Mouse (Mus musculus) forebrain, embryonic 12.5 days (tissue): Measurements from ENCODE around the gene Mocs2. TPM values are rescaled to one million over a fixed set of nuclear protein-coding genes. Genes with fewer than 3 reads are reported as not detected.

Source experiments
- ATAC-seq: fragments of 200-750 bp; cut with Nextera tagmentation; 2 replicates; pipeline ENCODE4 v1.8.0; 2017; ENCODE audit warnings: moderate TSS enrichment; ENCODE audit not compliant: low FRiP score
- H3K27ac ChIP-seq: fragments of 300-500 bp; sonication (generic); 2 replicates; pipeline ENCODE4 v1.5.1; 2016; ENCODE audit warnings: mild to moderate bottlenecking
- H3K27me3 ChIP-seq: fragments of 300-500 bp; sonication (generic); 2 replicates; pipeline ENCODE4 v1.6.1; 2016; ENCODE audit warnings: mild to moderate bottlenecking
- H3K36me3 ChIP-seq: fragments of 300-500 bp; sonication (generic); replicated peaks from 2 replicates; pipeline ENCODE4 v1.6.1; 2016; ENCODE audit warnings: mild to moderate bottlenecking
- H3K4me1 ChIP-seq: fragments of 300-500 bp; sonication (generic); 2 replicates; pipeline ENCODE4 v1.6.1; 2016
- H3K4me2 ChIP-seq: fragments of 300-500 bp; sonication (generic); 2 replicates; pipeline ENCODE4 v1.6.1; 2016; ENCODE audit warnings: mild to moderate bottlenecking, moderate library complexity
- H3K4me3 ChIP-seq: fragments of 300-500 bp; sonication (generic); replicated peaks from 2 replicates; pipeline ENCODE4 v1.5.1; 2016; ENCODE audit warnings: mild to moderate bottlenecking
- H3K9ac ChIP-seq: fragments of 300-500 bp; sonication (generic); 2 replicates; pipeline ENCODE4 v1.6.1; 2016; ENCODE audit warnings: mild to moderate bottlenecking
- H3K9me3 ChIP-seq: fragments of 300-500 bp; sonication (generic); 2 replicates; pipeline ENCODE4 v1.6.1; 2016
- WGBS: fragments of 180-500 bp; shearing (Covaris S2); methylation state at CpG from one replicate; pipeline ENCODE4 v1.1.7; 2016; 5-methylcytosine and 5-hydroxymethylcytosine counted together
- polyA plus RNA-seq: library from polyadenylated mRNA; unstranded; fragments of >200 nt; fragmentation: Nextera tagmentation; extraction: Ambion mirVana; gene quantifications from 2 replicates; pipeline ENCODE4 v1.2.1, GENCODE M21; 2016

Mocs2 gene
- polyA plus RNA-seq, 1 experiment from 2014 or later, result 84.6 TPM

DNA sequence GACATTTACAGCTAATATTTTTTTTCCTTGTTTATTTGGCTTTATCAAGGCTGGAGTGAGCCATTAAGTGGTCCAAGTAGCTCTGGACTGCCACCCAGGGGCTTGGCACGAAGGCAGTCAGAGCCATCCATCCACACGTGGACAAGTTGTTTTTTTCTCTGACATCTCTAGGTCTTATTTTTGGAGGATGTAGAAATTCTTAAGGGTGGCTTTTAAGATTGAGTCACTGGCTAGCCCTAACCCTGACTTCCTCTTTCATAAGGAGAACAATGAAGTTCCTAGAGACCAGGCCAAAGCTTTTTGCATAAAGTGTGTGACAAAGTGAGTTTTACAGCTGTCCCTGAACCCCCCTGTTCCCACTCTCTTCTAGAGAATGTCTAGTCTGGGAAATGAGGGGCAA, 16.5 kb downstream of the Mocs2 start:
- WGBS, result 67% methylated on average over 2 of the region's 2 CpGs
- H3K27me3 ChIP-seq, result no peaks in the 10 kb centered on the region
- peaks cover 14% of the 10 kb centered on the region for H3K36me3 ChIP-seq
- no peak overlapping the region for H3K4me2 ChIP-seq
- no peak for ATAC-seq
- H3K4me3 ChIP-seq, result no peak overlapping the region
- H3K9me3 ChIP-seq, result no peaks in the 10 kb centered on the region
- H3K27ac ChIP-seq, result no peak overlapping the region
- H3K9ac ChIP-seq, result no peak overlapping the region
- H3K4me1 ChIP-seq, result peaks cover 9% of the 10 kb centered on the region; the same call in 1 of the 2 replicates

DNA sequence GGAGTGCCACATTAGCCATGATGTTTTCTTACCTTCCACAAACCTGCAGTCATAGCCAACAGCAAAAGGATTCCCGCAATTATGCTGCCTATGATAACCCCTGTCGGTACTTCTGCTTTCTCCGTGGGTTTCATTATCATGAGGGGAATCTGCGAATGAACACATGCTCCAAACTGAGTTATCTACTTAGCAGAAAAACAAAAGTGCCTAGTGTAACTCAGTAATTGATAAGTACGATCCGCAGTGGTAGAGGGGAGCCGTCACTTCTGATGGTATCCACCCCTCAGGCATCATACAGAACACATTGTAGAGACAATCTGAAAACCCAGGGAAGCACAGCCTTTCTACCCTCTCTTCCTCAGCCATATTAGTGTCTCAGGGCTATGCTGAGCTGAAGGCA, 19.0 kb downstream of the Mocs2 start:
- H3K4me3 ChIP-seq, result no peak overlapping the region
- no peak for ATAC-seq
- H3K4me2 ChIP-seq, result no peak overlapping the region
- H3K9me3 ChIP-seq, result no peaks in the 10 kb centered on the region
- no peak overlapping the region for H3K27ac ChIP-seq
- no peak overlapping the region for H3K9ac ChIP-seq
- peaks cover 9% of the 10 kb centered on the region for H3K4me1 ChIP-seq
- no peaks in the 10 kb centered on the region for H3K27me3 ChIP-seq
- H3K36me3 ChIP-seq, result no peaks in the 10 kb centered on the region
- 89% methylated on average over 7 of the region's 7 CpGs for WGBS

DNA sequence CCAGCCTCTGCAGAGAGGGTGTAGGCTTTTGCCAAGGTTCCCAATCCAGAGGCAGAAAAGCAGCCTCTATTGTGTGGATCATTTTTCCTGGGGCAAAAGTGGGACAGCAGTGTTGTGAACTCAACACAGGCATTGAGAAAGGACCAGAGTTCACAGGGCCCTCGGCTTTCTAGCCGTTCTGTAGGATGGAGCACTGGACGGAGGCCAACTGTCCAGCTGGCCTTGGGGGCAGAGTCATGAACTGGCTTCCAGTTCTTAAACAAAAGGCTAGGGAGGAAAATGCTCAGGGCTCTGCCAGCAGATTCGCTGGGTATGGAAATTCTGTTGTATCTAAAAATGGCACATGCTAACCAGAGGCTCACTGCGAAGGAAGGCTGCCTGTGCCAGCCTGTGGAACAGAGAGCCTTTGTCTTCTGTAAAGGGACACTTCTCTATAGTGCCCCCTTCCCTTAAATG, 20.5 kb downstream of the Mocs2 start:
- no peak overlapping the region for H3K4me3 ChIP-seq
- H3K4me1 ChIP-seq, result peaks cover 9% of the 10 kb centered on the region
- no peak overlapping the region for H3K9ac ChIP-seq
- peak overlapping the region; percentile 75 for H3K27ac ChIP-seq
- no peak overlapping the region for H3K4me2 ChIP-seq
- no peaks in the 10 kb centered on the region for H3K27me3 ChIP-seq
- peak; percentile 74 for ATAC-seq
- no peaks in the 10 kb centered on the region for H3K36me3 ChIP-seq
- H3K9me3 ChIP-seq, result no peaks in the 10 kb centered on the region
- 37% methylated on average over 5 of the region's 5 CpGs for WGBS

DNA sequence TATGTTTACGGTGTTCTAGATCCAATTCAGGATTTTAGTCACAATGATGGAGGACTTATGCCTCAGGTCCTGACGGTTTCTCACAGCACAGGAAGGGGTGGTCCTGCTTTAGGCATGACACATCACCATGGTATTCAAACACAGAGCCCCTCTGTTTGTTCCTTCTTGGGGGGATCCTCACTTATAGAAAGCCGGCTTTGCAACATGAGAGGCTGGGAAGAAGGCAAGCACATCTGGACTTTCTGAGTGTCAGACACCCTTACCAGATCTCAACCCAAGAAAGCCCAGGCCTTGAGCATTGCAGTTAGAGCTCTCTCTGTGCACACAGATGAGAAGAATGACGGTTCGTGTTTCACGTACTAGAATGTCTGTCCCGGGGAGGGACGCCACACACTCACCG, 21.1 kb downstream of the Mocs2 start:
- Histone ChIP-seq H3K4me2 (no peak overlapping the region), H3K27me3 (no peaks in the 10 kb centered on the region), H3K36me3 (no peaks in the 10 kb centered on the region), H3K27ac (no peak overlapping the region; the same call in 1 of the 2 replicates), H3K4me3 (no peak overlapping the region), H3K4me1 (peaks cover 9% of the 10 kb centered on the region), H3K9ac (no peak overlapping the region), H3K9me3 (no peaks in the 10 kb centered on the region)
- peak; percentile 44; the same call in 1 of the 2 replicates for ATAC-seq
- 82% methylated on average over 9 of the region's 9 CpGs for WGBS

DNA sequence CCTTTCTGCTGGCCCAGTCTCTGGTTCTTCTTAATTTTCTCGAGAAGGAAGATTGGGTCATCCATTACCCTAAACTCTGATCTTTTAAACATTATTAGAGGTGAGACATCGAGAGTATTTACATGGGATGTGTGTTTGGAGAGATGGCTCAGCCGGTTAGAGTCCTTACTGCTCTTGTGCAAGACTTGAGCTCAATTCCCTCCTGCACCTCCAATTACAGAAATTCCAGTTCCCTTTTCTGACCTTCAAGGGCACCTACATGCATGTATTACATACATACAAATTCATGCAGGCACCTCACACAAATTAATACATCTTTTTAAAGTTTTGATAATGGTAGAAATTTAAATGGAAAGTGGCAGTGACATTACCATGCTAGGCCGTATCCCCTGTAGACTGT, 22.5 kb downstream of the Mocs2 start:
- ATAC-seq, result no peak
- H3K4me3 ChIP-seq, result no peak overlapping the region
- 86% methylated on average over 4 of the region's 4 CpGs for WGBS
- no peak overlapping the region for H3K9ac ChIP-seq
- no peaks in the 10 kb centered on the region for H3K27me3 ChIP-seq
- H3K4me1 ChIP-seq, result peaks cover 9% of the 10 kb centered on the region
- no peaks in the 10 kb centered on the region for H3K9me3 ChIP-seq
- no peak overlapping the region for H3K4me2 ChIP-seq
- no peak overlapping the region for H3K27ac ChIP-seq
- no peaks in the 10 kb centered on the region for H3K36me3 ChIP-seq

DNA sequence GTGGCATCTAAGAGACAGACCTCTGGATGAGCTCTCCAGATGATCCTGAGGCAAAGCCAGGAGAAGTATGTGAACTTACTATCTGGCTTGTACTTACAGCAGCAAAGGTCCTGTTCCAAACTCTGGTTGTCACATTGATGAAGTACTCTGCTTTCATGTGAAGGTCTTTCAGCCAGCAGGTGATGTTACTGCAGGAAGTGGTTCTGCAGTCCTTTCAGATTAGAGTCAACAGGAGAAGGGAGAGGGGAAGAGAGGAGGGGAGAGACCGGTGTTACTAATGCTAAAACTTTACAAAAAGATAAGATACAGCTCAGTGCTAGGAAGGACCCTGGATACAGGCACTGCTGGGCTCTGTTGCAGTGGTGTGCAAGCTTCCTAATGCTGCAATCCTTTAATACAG, 25.3 kb downstream of the Mocs2 start:
- H3K27me3 ChIP-seq, result no peaks in the 10 kb centered on the region
- H3K4me3 ChIP-seq, result no peak overlapping the region
- H3K9me3 ChIP-seq, result no peaks in the 10 kb centered on the region
- no peak overlapping the region for H3K27ac ChIP-seq
- H3K9ac ChIP-seq, result no peak overlapping the region
- peaks cover 7% of the 10 kb centered on the region for H3K4me1 ChIP-seq
- whole genome bisulfite sequencing, result 90% methylated on average over 1 of the region's 1 CpGs
- ATAC-seq, result no peak
- H3K36me3 ChIP-seq, result no peaks in the 10 kb centered on the region
- no peak overlapping the region for H3K4me2 ChIP-seq

DNA sequence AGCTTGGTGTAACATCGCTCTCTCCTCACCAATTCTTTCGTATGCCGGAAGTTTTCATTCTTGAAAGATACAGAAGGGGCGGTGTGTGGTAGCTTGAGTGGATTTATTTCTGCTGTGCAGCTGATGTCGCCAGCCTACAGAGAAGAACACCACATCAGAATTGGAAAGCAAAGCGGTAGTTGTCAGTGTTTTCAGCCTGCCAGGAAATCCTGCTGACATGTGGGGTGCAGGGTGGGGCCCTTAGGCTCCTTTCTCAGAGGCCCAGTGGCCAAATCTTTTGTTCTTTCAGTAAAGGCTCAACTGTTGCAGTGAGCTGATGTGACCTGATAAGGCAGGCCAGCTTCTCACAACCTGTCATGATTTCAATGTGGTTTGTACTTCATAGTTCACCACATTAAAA, 27.8 kb downstream of the Mocs2 start:
- no peak overlapping the region for H3K27ac ChIP-seq
- H3K9ac ChIP-seq, result no peak overlapping the region
- no peaks in the 10 kb centered on the region for H3K9me3 ChIP-seq
- no peak overlapping the region for H3K4me3 ChIP-seq
- H3K27me3 ChIP-seq, result no peaks in the 10 kb centered on the region
- H3K36me3 ChIP-seq, result no peaks in the 10 kb centered on the region
- H3K4me1 ChIP-seq, result no peaks in the 10 kb centered on the region; the same call in 1 of the 2 replicates
- H3K4me2 ChIP-seq, result no peak overlapping the region
- no peak for ATAC-seq
- WGBS, result 86% methylated on average over 6 of the region's 6 CpGs

DNA sequence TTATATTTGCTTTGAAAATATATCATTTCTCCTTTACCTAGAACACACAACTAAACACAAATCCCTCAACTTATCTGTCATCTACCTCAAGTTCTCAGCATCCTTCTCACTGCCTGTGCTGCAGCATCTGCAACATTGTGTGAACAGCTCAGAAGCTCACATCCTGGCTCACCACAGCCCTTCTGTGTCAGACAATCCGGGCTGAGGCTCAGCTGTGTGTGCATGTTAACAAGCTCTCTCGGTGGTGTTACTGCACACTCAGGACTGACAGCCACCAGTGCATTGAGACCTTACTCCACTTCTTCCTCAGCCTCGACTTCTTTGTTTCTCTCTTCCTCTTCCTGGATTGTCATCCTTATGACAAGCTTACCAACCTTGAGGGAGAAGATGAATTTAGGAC, 30.9 kb downstream of the Mocs2 start:
- Histone ChIP-seq H3K4me1 (no peaks in the 10 kb centered on the region), H3K9ac (no peak overlapping the region), H3K9me3 (no peaks in the 10 kb centered on the region), H3K4me2 (no peak overlapping the region), H3K36me3 (no peaks in the 10 kb centered on the region), H3K27ac (no peak overlapping the region), H3K27me3 (no peaks in the 10 kb centered on the region), H3K4me3 (no peak overlapping the region)
- ATAC-seq, result no peak
- WGBS, result 75% methylated on average over 3 of the region's 3 CpGs

DNA sequence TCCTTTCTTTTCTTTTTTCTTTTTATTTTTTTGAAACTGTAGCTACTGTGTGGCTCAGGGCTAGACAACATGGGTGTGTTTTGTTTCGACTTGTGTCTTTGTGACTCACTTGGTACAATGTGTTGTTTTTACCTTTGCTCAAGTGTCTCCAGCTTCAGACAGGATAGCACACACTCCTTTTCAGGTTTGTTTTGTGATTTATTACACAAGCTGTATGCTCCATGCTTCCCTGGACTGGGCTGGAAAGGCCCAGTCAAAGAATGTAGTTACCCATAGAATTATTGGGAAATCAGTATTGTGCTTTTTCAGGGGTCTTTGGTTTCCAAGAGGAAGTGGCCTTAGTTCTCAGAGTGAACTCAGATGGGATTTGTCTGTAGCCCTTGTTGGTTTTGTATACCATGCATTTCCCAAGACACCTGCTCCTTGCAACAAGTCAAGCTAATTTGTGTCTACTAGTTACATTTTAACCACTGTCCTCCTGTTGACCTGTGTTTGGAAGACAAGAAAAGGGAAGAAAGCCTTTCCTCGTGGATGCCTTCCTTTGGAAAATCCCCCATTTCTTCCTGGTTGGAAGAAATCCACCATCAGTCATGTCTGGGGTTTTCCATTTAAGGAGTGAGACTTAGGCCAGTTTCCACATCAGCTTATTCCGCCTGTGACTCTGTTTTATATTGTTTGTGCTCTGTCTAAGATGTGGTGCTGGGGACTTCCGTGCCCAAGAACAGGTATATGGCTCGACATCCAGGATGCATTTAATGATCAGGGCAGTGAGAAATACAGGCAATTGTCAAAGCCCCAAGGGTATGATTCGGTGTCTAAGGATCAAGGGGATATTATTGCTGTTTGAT, 34.5 kb downstream of the Mocs2 start:
- ATAC-seq, result no peak
- H3K4me2 ChIP-seq, result no peak overlapping the region
- H3K36me3 ChIP-seq, result no peaks in the 10 kb centered on the region
- no peak overlapping the region for H3K9ac ChIP-seq
- H3K4me3 ChIP-seq, result no peak overlapping the region
- 92% methylated on average over 6 of the region's 6 CpGs for WGBS
- H3K27ac ChIP-seq, result no peak overlapping the region
- H3K27me3 ChIP-seq, result no peaks in the 10 kb centered on the region
- H3K9me3 ChIP-seq, result no peaks in the 10 kb centered on the region
- H3K4me1 ChIP-seq, result peaks cover 5% of the 10 kb centered on the region; the same call in 1 of the 2 replicates

DNA sequence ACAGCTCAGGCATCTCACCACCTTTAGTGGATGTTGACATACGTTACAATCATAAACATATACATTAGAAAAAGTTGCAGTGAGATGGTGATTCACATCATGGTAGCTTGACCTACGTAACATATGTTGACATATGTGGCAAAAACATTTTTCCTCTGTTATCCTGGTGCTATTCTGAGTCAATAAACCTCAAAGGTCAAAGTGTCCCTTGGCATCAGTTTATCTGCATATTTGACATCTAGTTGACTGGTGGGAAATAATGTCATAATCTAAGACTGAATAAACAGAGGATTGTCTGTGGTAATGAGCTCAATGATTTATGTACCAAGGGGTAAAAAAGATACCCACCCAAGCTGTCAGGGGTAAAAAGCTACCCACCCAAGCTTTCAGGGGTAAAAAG, 35.1 kb downstream of the Mocs2 start:
- Histone ChIP-seq H3K27ac (no peak overlapping the region), H3K9ac (no peak overlapping the region), H3K4me1 (peaks cover 5% of the 10 kb centered on the region; the same call in 1 of the 2 replicates), H3K4me3 (no peak overlapping the region), H3K4me2 (no peak overlapping the region), H3K36me3 (no peaks in the 10 kb centered on the region), H3K27me3 (no peaks in the 10 kb centered on the region), H3K9me3 (no peaks in the 10 kb centered on the region)
- no peak for ATAC-seq
- 87% methylated on average over 2 of the region's 2 CpGs for WGBS

DNA sequence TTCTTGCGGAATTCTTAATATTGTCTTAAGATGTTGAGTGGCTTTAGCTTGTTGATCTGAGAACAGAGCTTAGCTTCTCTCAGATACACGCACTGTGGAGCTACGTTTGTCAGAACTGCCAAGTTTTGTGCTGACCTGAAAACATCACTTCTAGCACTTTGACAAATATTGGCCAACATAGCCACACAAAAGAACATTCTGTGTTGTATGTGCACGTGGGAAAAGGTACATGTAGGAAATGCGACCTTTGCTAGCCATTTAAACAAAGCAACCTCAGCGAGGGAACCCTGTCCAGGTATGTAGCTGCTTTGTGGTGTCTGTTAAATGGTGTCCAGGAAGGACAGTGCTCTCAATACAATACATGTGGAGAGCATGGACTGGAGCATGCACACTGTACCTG, 36.0 kb downstream of the Mocs2 start:
- Histone ChIP-seq H3K9me3 (no peaks in the 10 kb centered on the region), H3K4me1 (peaks cover 5% of the 10 kb centered on the region; the same call in 1 of the 2 replicates), H3K27me3 (no peaks in the 10 kb centered on the region), H3K4me3 (no peak overlapping the region), H3K4me2 (no peak overlapping the region), H3K36me3 (no peaks in the 10 kb centered on the region), H3K9ac (no peak overlapping the region), H3K27ac (no peak overlapping the region)
- no peak for ATAC-seq
- WGBS, result 90% methylated on average over 6 of the region's 6 CpGs

DNA sequence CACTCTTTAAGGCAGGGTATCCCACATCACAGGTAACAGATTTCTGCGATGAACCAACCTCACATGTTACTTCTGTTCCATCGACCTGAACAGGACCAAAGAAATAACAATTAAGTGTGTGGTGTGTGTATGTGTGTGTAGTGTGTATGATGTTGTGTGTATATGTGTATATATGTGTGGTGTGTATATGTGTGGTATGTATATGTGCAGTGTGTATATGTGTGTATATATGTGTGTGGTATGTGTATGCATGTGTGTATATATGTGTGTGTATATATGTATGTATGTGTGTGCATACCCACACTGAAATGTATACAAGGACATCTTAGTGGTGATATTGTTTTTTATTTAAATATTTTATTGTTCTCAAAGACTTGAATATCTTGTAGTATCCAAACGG, 36.4 kb downstream of the Mocs2 start:
- no peaks in the 10 kb centered on the region for H3K9me3 ChIP-seq
- no peak for ATAC-seq
- H3K36me3 ChIP-seq, result no peaks in the 10 kb centered on the region
- no peak overlapping the region for H3K9ac ChIP-seq
- no peak overlapping the region for H3K4me3 ChIP-seq
- WGBS, result 97% methylated on average over 3 of the region's 3 CpGs
- peaks cover 5% of the 10 kb centered on the region; the same call in 1 of the 2 replicates for H3K4me1 ChIP-seq
- no peaks in the 10 kb centered on the region for H3K27me3 ChIP-seq
- no peak overlapping the region for H3K4me2 ChIP-seq
- no peak overlapping the region for H3K27ac ChIP-seq
